Mouse (Mus musculus): ENCODE results near the gene Dcaf11. TPM values are rescaled to one million over a fixed set of nuclear protein-coding genes. Genes with fewer than 3 reads are reported as not detected.

Gene Dcaf11
- 45.9 and 51.0 TPM in 2 replicates for polyA plus RNA-seq (2015; fragmentation: Nextera tagmentation; extraction: Ambion mirVana)

DNA sequence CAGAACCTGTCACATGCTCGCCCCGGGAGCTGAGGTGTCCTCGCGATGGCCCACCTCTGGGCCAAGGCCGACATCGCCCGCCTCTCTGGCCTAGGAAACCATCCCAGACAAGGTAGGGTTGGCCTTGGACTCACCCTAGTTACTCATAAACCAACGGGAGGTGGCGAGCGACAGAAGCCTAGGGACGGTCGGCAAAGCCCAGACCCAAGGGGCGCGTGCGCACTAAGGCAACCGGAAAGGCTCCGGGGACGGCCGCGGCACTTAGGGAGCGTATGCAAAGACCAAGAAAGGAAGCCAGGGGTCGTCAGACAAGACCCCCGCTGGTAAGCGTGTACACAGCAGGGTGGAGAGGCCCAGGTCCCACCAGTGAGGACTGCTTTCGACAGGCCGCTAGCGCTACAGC lies at the start of gene Dcaf11:
Dcaf11 (plus strand) TSS at position 208 of the 403 bp plus-strand sequence.
- Histone ChIP-seq H3K27ac (replicated peaks) (peak within 1 kb of the TSS; percentile 99), H3K9ac (ENCODE audit: low read length) (peak within 1 kb of the TSS; percentile 82), H3K4me3 (ENCODE audit: low read depth, low read length) (peak within 1 kb of the TSS; percentile 57), H3K4me2 (replicated peaks; ENCODE audit: low read depth) (peak within 1 kb of the TSS; percentile 65), H3K9me3 (ENCODE audit: control insufficient read depth, low read length) (no peaks in the 10 kb centered on the region), H3K27me3 (ENCODE audit: control insufficient read depth, insufficient read depth, low read length) (no peaks in the 10 kb centered on the region), H3K4me1 (replicated peaks; ENCODE audit: control insufficient read depth, insufficient read depth) (peaks cover 4% of the 10 kb centered on the region; the same call in 1 of the 2 replicates), H3K36me3 (ENCODE audit: control insufficient read depth, insufficient read depth, low read length) (0 out of 2 replicates have a peak, but pooled peaks cover 6% of the 10 kb centered on the region)
- under 1% methylated on average over 27 of the region's 27 CpGs for WGBS
- peak; percentile 94 for DNase-seq (ENCODE audit: low spot score)
- TF ChIP-seq EP300 (optimal IDR thresholded peaks at IDR 0.05): no peak
- peak; percentile 56 for TF ChIP-seq CTCF (IDR thresholded peaks at IDR 0.05; ENCODE audit: low read depth)
- ATAC-seq (ENCODE audit: low FRiP score, low TSS enrichment): peak; percentile 87

DNA sequence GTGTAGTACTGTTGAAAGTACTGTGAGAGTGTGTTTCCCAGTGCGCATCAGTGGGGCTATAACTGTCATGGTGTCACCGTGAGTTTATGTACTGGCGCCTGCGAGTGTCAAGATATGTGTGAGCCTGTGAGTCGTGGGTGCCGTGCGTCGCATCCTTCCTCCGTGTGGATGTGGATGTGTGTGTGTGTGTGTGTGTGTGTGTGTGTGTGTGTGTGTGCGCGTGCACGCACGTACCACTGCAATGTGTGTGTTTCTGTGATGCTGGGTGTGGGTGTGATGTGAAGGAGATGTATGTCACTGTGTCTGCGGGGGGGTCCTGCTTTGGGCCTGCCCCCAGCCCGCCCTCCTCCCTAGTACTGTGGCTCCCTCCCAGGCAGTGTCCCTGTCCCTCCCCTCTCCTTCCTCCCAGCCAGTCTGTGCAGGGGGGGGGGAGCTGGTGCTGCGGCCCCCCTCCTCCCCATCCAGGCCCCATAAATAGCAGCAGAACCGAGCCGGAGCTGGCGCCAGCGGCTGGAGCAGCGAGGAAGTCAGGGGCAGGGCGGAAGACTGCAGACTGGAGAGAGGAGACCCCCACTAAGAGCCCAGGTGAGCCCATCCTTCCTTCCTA lies 49.6 kb upstream of the Dcaf11 start, which contains the start of gene Cpne6:
Cpne6 (plus strand) TSS at position 321 of the 607 bp plus-strand sequence.
- H3K4me1 ChIP-seq (replicated peaks; ENCODE audit: control insufficient read depth, insufficient read depth): no peaks in the 10 kb centered on the region
- 69% methylated on average over 20 of the region's 22 CpGs for WGBS
- ATAC-seq (ENCODE audit: low FRiP score, low TSS enrichment) (no peak), DNase-seq (ENCODE audit: low spot score) (no peak)
- no peak for TF ChIP-seq CTCF (IDR thresholded peaks at IDR 0.05; ENCODE audit: low read depth)
- TF ChIP-seq EP300 (optimal IDR thresholded peaks at IDR 0.05): no peak
- no peak within 1 kb of the TSS for H3K9ac ChIP-seq (ENCODE audit: low read length)
- no peak within 1 kb of the TSS for H3K27ac ChIP-seq (replicated peaks)
- no peak within 1 kb of the TSS for H3K4me2 ChIP-seq (replicated peaks; ENCODE audit: low read depth)
- H3K36me3 ChIP-seq (ENCODE audit: control insufficient read depth, insufficient read depth, low read length): no peaks in the 10 kb centered on the region
- H3K9me3 ChIP-seq (ENCODE audit: control insufficient read depth, low read length): no peaks in the 10 kb centered on the region
- no peak within 1 kb of the TSS for H3K4me3 ChIP-seq (ENCODE audit: low read depth, low read length)
- H3K27me3 ChIP-seq (ENCODE audit: control insufficient read depth, insufficient read depth, low read length): no peaks in the 10 kb centered on the region

DNA sequence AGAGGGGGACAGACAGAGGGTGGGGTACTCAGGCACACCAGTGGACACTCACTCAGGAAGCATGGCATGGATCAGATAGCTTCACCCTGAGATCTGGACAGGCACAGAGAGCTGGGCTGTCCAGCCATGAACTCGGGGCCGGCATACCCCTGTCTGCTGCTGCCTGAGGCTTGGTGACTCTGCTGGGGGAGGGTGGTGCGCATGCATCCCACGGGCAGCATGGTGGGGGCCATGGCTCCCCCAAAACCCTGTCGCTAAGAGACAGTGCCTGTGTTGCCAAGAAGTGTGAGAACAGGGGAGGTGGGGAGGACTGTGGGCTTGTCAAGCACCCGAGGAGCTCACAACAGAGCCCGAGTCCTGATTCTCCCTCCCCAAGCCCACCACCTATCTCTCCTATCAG lies 48.8 kb upstream of the Dcaf11 start:
- 47% methylated on average over 7 of the region's 7 CpGs for WGBS
- no peak overlapping the region for H3K4me3 ChIP-seq (ENCODE audit: low read depth, low read length)
- DNase-seq (ENCODE audit: low spot score) (no peak), ATAC-seq (ENCODE audit: low FRiP score, low TSS enrichment) (peak; percentile 30; the same call in 1 of the 2 replicates)
- H3K27ac ChIP-seq (replicated peaks): no peak overlapping the region
- H3K4me2 ChIP-seq (replicated peaks; ENCODE audit: low read depth): no peak overlapping the region
- H3K9ac ChIP-seq (ENCODE audit: low read length): no peak overlapping the region
- H3K4me1 ChIP-seq (replicated peaks; ENCODE audit: control insufficient read depth, insufficient read depth): no peaks in the 10 kb centered on the region
- H3K36me3 ChIP-seq (ENCODE audit: control insufficient read depth, insufficient read depth, low read length): no peaks in the 10 kb centered on the region
- no peaks in the 10 kb centered on the region for H3K27me3 ChIP-seq (ENCODE audit: control insufficient read depth, insufficient read depth, low read length)
- no peak for TF ChIP-seq CTCF (IDR thresholded peaks at IDR 0.05; ENCODE audit: low read depth)
- TF ChIP-seq EP300 (optimal IDR thresholded peaks at IDR 0.05): no peak
- H3K9me3 ChIP-seq (ENCODE audit: control insufficient read depth, low read length): no peaks in the 10 kb centered on the region

DNA sequence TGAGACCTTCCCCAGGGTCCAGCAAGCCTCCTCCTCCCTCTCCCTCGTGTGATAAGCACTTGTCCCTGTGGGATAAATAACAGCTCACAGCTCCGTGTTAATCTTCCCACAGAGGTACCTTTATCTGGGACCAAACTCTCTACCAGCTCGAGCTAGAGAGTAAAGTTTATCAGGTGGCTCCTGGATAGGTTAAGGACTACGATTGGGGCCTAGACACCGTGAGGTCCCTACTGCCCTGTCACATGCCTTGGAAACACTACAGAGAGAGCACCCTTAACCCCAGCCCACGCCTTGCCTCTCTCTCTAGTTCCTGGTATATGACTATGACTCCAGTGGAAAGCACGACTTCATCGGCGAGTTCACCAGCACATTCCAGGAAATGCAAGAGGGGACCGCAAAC lies 45.9 kb upstream of the Dcaf11 start:
- H3K27ac ChIP-seq (replicated peaks): no peak overlapping the region
- no peaks in the 10 kb centered on the region for H3K36me3 ChIP-seq (ENCODE audit: control insufficient read depth, insufficient read depth, low read length)
- no peaks in the 10 kb centered on the region for H3K4me1 ChIP-seq (replicated peaks; ENCODE audit: control insufficient read depth, insufficient read depth)
- no peak overlapping the region for H3K4me2 ChIP-seq (replicated peaks; ENCODE audit: low read depth)
- DNase-seq (ENCODE audit: low spot score) (no peak), ATAC-seq (ENCODE audit: low FRiP score, low TSS enrichment) (no peak)
- WGBS: 51% methylated on average over 10 of the region's 10 CpGs
- no peaks in the 10 kb centered on the region for H3K27me3 ChIP-seq (ENCODE audit: control insufficient read depth, insufficient read depth, low read length)
- H3K9me3 ChIP-seq (ENCODE audit: control insufficient read depth, low read length): no peaks in the 10 kb centered on the region
- H3K9ac ChIP-seq (ENCODE audit: low read length): no peak overlapping the region
- no peak for TF ChIP-seq CTCF (IDR thresholded peaks at IDR 0.05; ENCODE audit: low read depth)
- no peak overlapping the region for H3K4me3 ChIP-seq (ENCODE audit: low read depth, low read length)

DNA sequence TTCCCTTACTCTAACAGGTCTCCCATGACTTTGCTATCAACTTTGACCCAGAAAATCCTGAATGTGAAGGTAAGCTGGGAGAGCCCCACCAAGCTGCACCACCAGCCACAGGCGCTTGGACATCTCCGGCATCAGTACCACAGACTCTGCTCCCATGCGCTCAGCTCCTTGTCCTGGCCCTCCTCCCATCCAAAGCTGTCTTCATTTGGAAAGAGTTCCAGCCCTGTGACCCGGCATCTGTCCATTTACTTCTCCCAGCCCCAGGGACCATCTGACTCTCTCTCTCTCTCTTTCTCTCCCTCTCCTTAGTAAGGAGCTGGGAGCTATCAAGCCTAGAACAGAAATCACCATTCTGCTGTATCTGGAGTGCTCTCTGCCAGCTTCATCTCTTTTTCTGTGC lies 44.0 kb upstream of the Dcaf11 start:
- WGBS: 83% methylated on average over 4 of the region's 4 CpGs
- Histone ChIP-seq H3K27me3 (ENCODE audit: control insufficient read depth, insufficient read depth, low read length) (no peaks in the 10 kb centered on the region), H3K36me3 (ENCODE audit: control insufficient read depth, insufficient read depth, low read length) (no peaks in the 10 kb centered on the region), H3K27ac (replicated peaks) (no peak overlapping the region), H3K4me1 (replicated peaks; ENCODE audit: control insufficient read depth, insufficient read depth) (no peaks in the 10 kb centered on the region), H3K9me3 (ENCODE audit: control insufficient read depth, low read length) (no peaks in the 10 kb centered on the region), H3K9ac (ENCODE audit: low read length) (no peak overlapping the region), H3K4me2 (replicated peaks; ENCODE audit: low read depth) (no peak overlapping the region), H3K4me3 (ENCODE audit: low read depth, low read length) (no peak overlapping the region)
- no peak for DNase-seq (ENCODE audit: low spot score)
- TF ChIP-seq EP300 (optimal IDR thresholded peaks at IDR 0.05): no peak
- no peak for TF ChIP-seq CTCF (IDR thresholded peaks at IDR 0.05; ENCODE audit: low read depth)
- no peak for ATAC-seq (ENCODE audit: low FRiP score, low TSS enrichment)

DNA sequence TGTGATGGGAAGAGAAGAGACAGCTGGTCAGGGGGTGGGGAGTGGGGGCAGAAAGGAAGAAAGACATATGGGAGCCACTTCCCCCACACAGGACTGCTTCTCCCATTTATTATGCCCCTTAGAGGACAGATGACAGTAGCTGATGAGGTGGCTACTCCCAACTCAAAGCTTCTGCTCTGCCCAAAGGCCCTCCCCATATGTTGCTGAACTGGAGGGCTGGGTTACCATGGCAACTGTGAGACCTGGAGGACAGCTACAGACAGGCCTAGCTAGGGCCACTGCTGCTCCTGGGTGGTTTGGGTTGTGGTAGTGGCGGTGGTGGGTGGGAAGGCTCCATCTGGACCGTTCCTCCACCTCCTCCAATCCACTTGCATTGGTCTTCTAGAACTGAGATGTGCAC lies 40.9 kb upstream of the Dcaf11 start:
- TF ChIP-seq CTCF (IDR thresholded peaks at IDR 0.05; ENCODE audit: low read depth) (no peak), EP300 (optimal IDR thresholded peaks at IDR 0.05) (no peak)
- H3K4me3 ChIP-seq (ENCODE audit: low read depth, low read length): no peak overlapping the region
- no peaks in the 10 kb centered on the region for H3K27me3 ChIP-seq (ENCODE audit: control insufficient read depth, insufficient read depth, low read length)
- no peak overlapping the region for H3K9ac ChIP-seq (ENCODE audit: low read length)
- no peaks in the 10 kb centered on the region for H3K9me3 ChIP-seq (ENCODE audit: control insufficient read depth, low read length)
- H3K36me3 ChIP-seq (ENCODE audit: control insufficient read depth, insufficient read depth, low read length): no peaks in the 10 kb centered on the region
- ATAC-seq (ENCODE audit: low FRiP score, low TSS enrichment): no peak
- no peak overlapping the region for H3K4me2 ChIP-seq (replicated peaks; ENCODE audit: low read depth)
- no peak for DNase-seq (ENCODE audit: low spot score)
- no peak overlapping the region for H3K27ac ChIP-seq (replicated peaks)
- H3K4me1 ChIP-seq (replicated peaks; ENCODE audit: control insufficient read depth, insufficient read depth): no peaks in the 10 kb centered on the region
- 71% methylated on average over 2 of the region's 2 CpGs for whole genome bisulfite sequencing
